Mouse (Mus musculus): ENCODE data around the gene Chdh. TPM values are rescaled to one million over a fixed set of nuclear protein-coding genes. Genes with fewer than 3 reads are reported as not detected.

Gene Chdh
- polyA plus RNA-seq, 1 experiment from 2014 or later = 0.45 TPM

DNA sequence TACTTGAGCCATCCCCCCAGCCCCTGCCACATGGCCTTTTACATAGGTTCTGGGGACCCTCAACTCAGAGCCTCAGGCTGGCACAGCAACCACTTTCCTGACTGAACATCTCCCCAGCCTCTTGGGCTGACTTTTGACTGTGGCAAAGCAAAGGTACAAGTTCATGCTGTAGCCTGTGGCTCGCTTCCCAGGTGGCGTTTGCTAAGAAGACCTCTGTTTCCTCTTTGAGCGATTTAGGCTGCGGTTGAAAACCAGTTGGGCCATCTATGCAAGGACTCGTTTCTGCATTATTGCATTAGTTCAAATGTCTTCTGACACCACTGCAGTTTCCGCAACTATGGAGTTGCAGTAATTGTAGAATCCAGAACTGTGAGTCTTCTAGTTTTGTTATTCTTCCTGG lies 13.6 kb downstream of the Chdh start:
- Histone ChIP-seq H3K27me3 (ENCODE audit: control insufficient read depth, insufficient read depth, low read length) (no peaks in the 10 kb centered on the region), H3K4me1 (ENCODE audit: control insufficient read depth in 2 of 2, insufficient read depth in 2 of 2, low read length in 2 of 2) (no peaks in the 10 kb centered on the region), H3K27ac (replicated peaks in 1 of 2; ENCODE audit: control insufficient read depth in 1 of 2, insufficient read depth in 1 of 2, low read depth in 2 of 2, low read length in 2 of 2) (no peak overlapping the region), H3K4me3 (ENCODE audit: control insufficient read depth in 1 of 2, insufficient read depth in 1 of 2, low read depth in 1 of 2, low read length in 2 of 2) (no peak overlapping the region), H3K36me3 (ENCODE audit: control insufficient read depth, insufficient read depth, low read length) (no peaks in the 10 kb centered on the region), H3K9me3 (ENCODE audit: control insufficient read depth, low read length) (no peaks in the 10 kb centered on the region), H3K4me2 (ENCODE audit: low read length) (no peak overlapping the region), H3K9ac (ENCODE audit: low read length) (no peak overlapping the region)
- WGBS = 91% methylated on average over 6 of the region's 6 CpGs
- ATAC-seq (ENCODE audit: insufficient number of reproducible peaks, insufficient read depth, low FRiP score, low read depth) = no peak

- Histone ChIP-seq H3K4me3 (ENCODE audit: control insufficient read depth in 1 of 2, insufficient read depth in 1 of 2, low read depth in 1 of 2, low read length in 2 of 2) (no peak overlapping the region), H3K36me3 (ENCODE audit: control insufficient read depth, insufficient read depth, low read length) (no peaks in the 10 kb centered on the region), H3K9ac (ENCODE audit: low read length) (no peak overlapping the region), H3K4me2 (ENCODE audit: low read length) (no peak overlapping the region), H3K27ac (replicated peaks in 1 of 2; ENCODE audit: control insufficient read depth in 1 of 2, insufficient read depth in 1 of 2, low read depth in 2 of 2, low read length in 2 of 2) (no peak overlapping the region), H3K9me3 (ENCODE audit: control insufficient read depth, low read length) (no peaks in the 10 kb centered on the region), H3K27me3 (ENCODE audit: control insufficient read depth, insufficient read depth, low read length) (no peaks in the 10 kb centered on the region), H3K4me1 (ENCODE audit: control insufficient read depth in 2 of 2, insufficient read depth in 2 of 2, low read length in 2 of 2) (no peaks in the 10 kb centered on the region)
- 45% methylated on average over 7 of the region's 7 CpGs for WGBS
- no peak for ATAC-seq (ENCODE audit: insufficient number of reproducible peaks, insufficient read depth, low FRiP score, low read depth)
These were observed 15.6 kb downstream of the Chdh start for GRCm38 (mm10) chr14:30024387-30024786.

DNA sequence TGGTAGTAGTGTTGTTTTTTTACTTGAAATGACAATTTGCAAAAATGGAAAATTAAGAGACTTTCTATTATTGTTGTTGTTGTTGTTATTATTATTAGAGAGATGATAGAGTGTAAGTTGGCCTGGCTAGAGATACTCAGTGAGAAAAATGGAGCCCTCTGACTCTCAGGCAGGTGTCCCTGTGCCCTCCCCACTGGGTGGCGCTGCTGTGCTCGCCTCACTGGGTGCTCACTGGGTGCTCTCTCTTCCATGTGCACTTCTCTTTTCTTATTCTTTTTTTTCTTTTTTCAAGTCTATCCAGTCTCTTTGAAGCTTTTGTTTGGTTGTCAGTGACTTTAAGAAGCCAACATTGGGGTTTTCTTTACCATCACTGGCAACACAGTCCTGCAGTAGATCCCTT lies 18.6 kb downstream of the Chdh start:
- Histone ChIP-seq H3K4me2 (ENCODE audit: low read length) (no peak overlapping the region), H3K9me3 (ENCODE audit: control insufficient read depth, low read length) (no peaks in the 10 kb centered on the region), H3K36me3 (ENCODE audit: control insufficient read depth, insufficient read depth, low read length) (no peaks in the 10 kb centered on the region), H3K4me3 (ENCODE audit: control insufficient read depth in 1 of 2, insufficient read depth in 1 of 2, low read depth in 1 of 2, low read length in 2 of 2) (no peak overlapping the region), H3K4me1 (ENCODE audit: control insufficient read depth in 2 of 2, insufficient read depth in 2 of 2, low read length in 2 of 2) (no peaks in the 10 kb centered on the region), H3K9ac (ENCODE audit: low read length) (no peak overlapping the region), H3K27me3 (ENCODE audit: control insufficient read depth, insufficient read depth, low read length) (no peaks in the 10 kb centered on the region), H3K27ac (replicated peaks in 1 of 2; ENCODE audit: control insufficient read depth in 1 of 2, insufficient read depth in 1 of 2, low read depth in 2 of 2, low read length in 2 of 2) (no peak overlapping the region)
- ATAC-seq (ENCODE audit: insufficient number of reproducible peaks, insufficient read depth, low FRiP score, low read depth) = no peak
- 40% methylated on average over 2 of the region's 2 CpGs for WGBS

DNA sequence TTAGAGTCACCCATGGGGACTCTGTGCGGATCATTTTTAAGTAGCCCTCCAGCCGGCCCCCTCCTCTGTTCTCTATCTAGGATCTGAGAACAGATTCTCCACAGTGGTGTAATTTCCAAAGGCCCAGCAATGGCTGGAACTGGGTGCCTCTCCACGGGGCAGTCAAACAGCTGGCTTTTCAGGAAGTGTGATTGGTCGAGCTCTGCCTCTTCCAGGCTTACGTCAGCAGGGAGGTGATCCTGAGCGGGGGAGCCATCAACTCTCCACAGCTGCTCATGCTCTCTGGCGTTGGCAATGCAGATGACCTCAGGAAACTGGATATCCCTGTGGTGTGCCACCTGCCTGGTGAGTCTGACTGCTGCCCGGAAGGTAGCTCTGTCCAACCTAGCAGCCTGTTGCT lies 24.6 kb downstream of the Chdh start:
- Histone ChIP-seq H3K9me3 (ENCODE audit: control insufficient read depth, low read length) (no peaks in the 10 kb centered on the region), H3K27ac (replicated peaks in 1 of 2; ENCODE audit: control insufficient read depth in 1 of 2, insufficient read depth in 1 of 2, low read depth in 2 of 2, low read length in 2 of 2) (no peak overlapping the region), H3K4me2 (ENCODE audit: low read length) (no peak overlapping the region), H3K36me3 (ENCODE audit: control insufficient read depth, insufficient read depth, low read length) (no peaks in the 10 kb centered on the region), H3K4me3 (ENCODE audit: control insufficient read depth in 1 of 2, insufficient read depth in 1 of 2, low read depth in 1 of 2, low read length in 2 of 2) (no peak overlapping the region), H3K9ac (ENCODE audit: low read length) (no peak overlapping the region), H3K27me3 (ENCODE audit: control insufficient read depth, insufficient read depth, low read length) (no peaks in the 10 kb centered on the region), H3K4me1 (ENCODE audit: control insufficient read depth in 2 of 2, insufficient read depth in 2 of 2, low read length in 2 of 2) (no peaks in the 10 kb centered on the region)
- no peak for ATAC-seq (ENCODE audit: insufficient number of reproducible peaks, insufficient read depth, low FRiP score, low read depth)
- 62% methylated on average over 8 of the region's 8 CpGs for WGBS

DNA sequence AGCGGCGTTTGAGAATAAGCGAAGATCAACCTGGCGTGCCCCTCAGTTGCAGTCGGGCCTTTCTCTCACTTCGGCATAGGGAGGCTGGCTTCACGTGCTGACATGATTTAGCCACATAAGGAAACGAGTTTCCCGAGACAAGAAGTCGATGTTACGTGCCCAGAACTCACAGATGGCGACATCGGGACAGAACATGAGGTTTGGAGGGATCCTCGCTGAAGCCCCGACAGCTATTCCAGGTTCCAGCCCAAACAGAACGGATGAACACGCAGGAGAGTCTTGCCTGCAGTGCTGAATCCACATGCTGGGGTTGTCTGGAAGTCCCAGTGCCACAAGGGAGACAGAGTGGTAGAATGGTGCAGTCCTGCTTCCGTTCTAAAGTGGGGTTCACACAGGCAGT lies 29.6 kb downstream of the Chdh start:
- H3K27me3 ChIP-seq (ENCODE audit: control insufficient read depth, insufficient read depth, low read length) = no peaks in the 10 kb centered on the region
- no peak overlapping the region for H3K4me2 ChIP-seq (ENCODE audit: low read length)
- no peak for ATAC-seq (ENCODE audit: insufficient number of reproducible peaks, insufficient read depth, low FRiP score, low read depth)
- no peak overlapping the region for H3K4me3 ChIP-seq (ENCODE audit: control insufficient read depth in 1 of 2, insufficient read depth in 1 of 2, low read depth in 1 of 2, low read length in 2 of 2)
- no peaks in the 10 kb centered on the region for H3K4me1 ChIP-seq (ENCODE audit: control insufficient read depth in 2 of 2, insufficient read depth in 2 of 2, low read length in 2 of 2)
- H3K9ac ChIP-seq (ENCODE audit: low read length) = no peak overlapping the region
- H3K36me3 ChIP-seq (ENCODE audit: control insufficient read depth, insufficient read depth, low read length) = 0 out of 2 replicates have a peak, but pooled peaks cover 4% of the 10 kb centered on the region
- H3K27ac ChIP-seq (replicated peaks in 1 of 2; ENCODE audit: control insufficient read depth in 1 of 2, insufficient read depth in 1 of 2, low read depth in 2 of 2, low read length in 2 of 2) = no peak overlapping the region
- WGBS = 90% methylated on average over 18 of the region's 18 CpGs
- no peaks in the 10 kb centered on the region for H3K9me3 ChIP-seq (ENCODE audit: control insufficient read depth, low read length)

DNA sequence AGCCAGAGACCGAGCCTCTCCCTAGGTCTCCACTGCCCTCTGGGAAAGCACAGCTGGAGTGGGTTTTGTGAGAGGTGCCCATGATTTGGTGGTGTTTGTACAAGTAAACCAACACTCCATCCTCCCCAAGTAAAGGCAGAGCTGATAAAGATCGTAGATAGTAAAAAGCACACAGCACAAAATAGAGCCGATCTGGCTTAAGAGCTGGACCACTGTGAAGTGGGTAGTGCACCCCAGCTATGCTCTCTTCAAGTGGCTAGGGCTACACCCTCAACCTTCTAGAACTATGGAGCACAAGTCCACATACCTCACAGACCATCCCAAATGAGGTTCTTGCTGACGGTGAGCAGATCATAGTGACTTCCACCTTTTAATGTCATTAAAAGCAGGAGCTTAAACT lies 30.6 kb downstream of the Chdh start:
- no peak overlapping the region for H3K4me2 ChIP-seq (ENCODE audit: low read length)
- H3K4me3 ChIP-seq (ENCODE audit: control insufficient read depth in 1 of 2, insufficient read depth in 1 of 2, low read depth in 1 of 2, low read length in 2 of 2) = no peak overlapping the region
- no peaks in the 10 kb centered on the region for H3K4me1 ChIP-seq (ENCODE audit: control insufficient read depth in 2 of 2, insufficient read depth in 2 of 2, low read length in 2 of 2)
- 0 out of 2 replicates have a peak, but pooled peaks cover 4% of the 10 kb centered on the region for H3K36me3 ChIP-seq (ENCODE audit: control insufficient read depth, insufficient read depth, low read length)
- no peak overlapping the region for H3K9ac ChIP-seq (ENCODE audit: low read length)
- H3K9me3 ChIP-seq (ENCODE audit: control insufficient read depth, low read length) = no peaks in the 10 kb centered on the region
- ATAC-seq (ENCODE audit: insufficient number of reproducible peaks, insufficient read depth, low FRiP score, low read depth) = no peak
- H3K27me3 ChIP-seq (ENCODE audit: control insufficient read depth, insufficient read depth, low read length) = no peaks in the 10 kb centered on the region
- H3K27ac ChIP-seq (replicated peaks in 1 of 2; ENCODE audit: control insufficient read depth in 1 of 2, insufficient read depth in 1 of 2, low read depth in 2 of 2, low read length in 2 of 2) = no peak overlapping the region
- 70% methylated on average over 4 of the region's 4 CpGs for WGBS

- Histone ChIP-seq H3K36me3 (ENCODE audit: control insufficient read depth, insufficient read depth, low read length) (0 out of 2 replicates have a peak, but pooled peaks cover 4% of the 10 kb centered on the region), H3K27ac (replicated peaks in 1 of 2; ENCODE audit: control insufficient read depth in 1 of 2, insufficient read depth in 1 of 2, low read depth in 2 of 2, low read length in 2 of 2) (no peak overlapping the region), H3K9ac (ENCODE audit: low read length) (no peak overlapping the region), H3K4me2 (ENCODE audit: low read length) (no peak overlapping the region), H3K4me1 (ENCODE audit: control insufficient read depth in 2 of 2, insufficient read depth in 2 of 2, low read length in 2 of 2) (peaks cover 6 to 14% of the 10 kb centered on the region in 2 experiments), H3K9me3 (ENCODE audit: control insufficient read depth, low read length) (no peaks in the 10 kb centered on the region), H3K4me3 (ENCODE audit: control insufficient read depth in 1 of 2, insufficient read depth in 1 of 2, low read depth in 1 of 2, low read length in 2 of 2) (no peak overlapping the region), H3K27me3 (ENCODE audit: control insufficient read depth, insufficient read depth, low read length) (no peaks in the 10 kb centered on the region)
- WGBS = 80% methylated on average over 9 of the region's 9 CpGs
- no peak for ATAC-seq (ENCODE audit: insufficient number of reproducible peaks, insufficient read depth, low FRiP score, low read depth)
These were observed 33.0 kb downstream of the Chdh start for GRCm38 (mm10) chr14:30041836-30042235.

DNA sequence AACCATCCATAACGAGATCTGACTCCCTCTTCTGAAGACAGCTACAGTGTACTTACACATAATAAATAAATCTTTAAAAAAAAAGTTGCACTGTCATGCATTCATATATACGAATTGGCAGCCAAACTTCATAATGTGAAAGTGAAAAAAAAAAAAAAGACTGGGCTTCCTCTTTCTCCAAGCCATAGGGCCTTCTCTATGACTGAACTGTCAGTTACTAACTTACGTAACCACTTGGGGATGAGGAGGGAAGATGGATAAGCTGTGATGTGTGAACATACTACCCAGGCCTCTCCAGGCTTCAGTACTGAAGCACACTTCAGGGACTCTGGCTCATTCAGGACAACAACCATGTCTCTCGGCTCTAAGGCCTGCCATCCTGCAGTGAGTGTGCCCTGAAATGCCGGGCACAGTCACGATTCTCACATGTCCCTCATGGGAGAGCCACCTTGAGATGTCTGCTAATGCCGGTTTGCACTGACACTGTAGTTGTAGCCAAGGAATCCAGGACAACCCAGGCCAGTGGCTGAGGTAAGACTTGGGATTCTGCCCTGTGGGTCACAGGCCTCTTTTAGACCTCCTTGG lies 34.6 kb downstream of the Chdh start:
- no peak overlapping the region for H3K4me3 ChIP-seq (ENCODE audit: control insufficient read depth in 1 of 2, insufficient read depth in 1 of 2, low read depth in 1 of 2, low read length in 2 of 2)
- WGBS = 86% methylated on average over 7 of the region's 7 CpGs
- ATAC-seq (ENCODE audit: insufficient number of reproducible peaks, insufficient read depth, low FRiP score, low read depth) = no peak
- 0 out of 2 replicates have a peak, but pooled peaks cover 4% of the 10 kb centered on the region for H3K36me3 ChIP-seq (ENCODE audit: control insufficient read depth, insufficient read depth, low read length)
- no peak overlapping the region for H3K27ac ChIP-seq (replicated peaks in 1 of 2; ENCODE audit: control insufficient read depth in 1 of 2, insufficient read depth in 1 of 2, low read depth in 2 of 2, low read length in 2 of 2)
- H3K4me1 ChIP-seq (ENCODE audit: control insufficient read depth in 2 of 2, insufficient read depth in 2 of 2, low read length in 2 of 2) = peaks cover 6 to 14% of the 10 kb centered on the region in 2 experiments
- H3K27me3 ChIP-seq (ENCODE audit: control insufficient read depth, insufficient read depth, low read length) = no peaks in the 10 kb centered on the region
- no peak overlapping the region for H3K9ac ChIP-seq (ENCODE audit: low read length)
- H3K4me2 ChIP-seq (ENCODE audit: low read length) = no peak overlapping the region
- H3K9me3 ChIP-seq (ENCODE audit: control insufficient read depth, low read length) = no peaks in the 10 kb centered on the region
